Mouse (Mus musculus) testis, adult 2 months (tissue): ENCODE data around the gene Hpd.
A peak's percentile ranks its signal among the peaks of the same experiment; 100 is the strongest.

Experiments
- CTCF ChIP-seq: fragments of 200-500 bp; IDR thresholded peaks from 2 replicates; pipeline ENCODE4 v1.5.1; 2012; ENCODE audit warnings: low read depth, mild to moderate bottlenecking, inconsistent platforms, low read length, moderate library complexity; ENCODE audit not compliant: control insufficient read depth, insufficient read depth, insufficient replicate concordance
- POLR2A ChIP-seq: fragments of 200-500 bp; IDR thresholded peaks from 2 replicates; pipeline ENCODE4 v1.6.1; 2012; ENCODE audit warnings: low read depth, mild to moderate bottlenecking, inconsistent platforms, low read length, moderate library complexity; ENCODE audit not compliant: control insufficient read depth

DNA sequence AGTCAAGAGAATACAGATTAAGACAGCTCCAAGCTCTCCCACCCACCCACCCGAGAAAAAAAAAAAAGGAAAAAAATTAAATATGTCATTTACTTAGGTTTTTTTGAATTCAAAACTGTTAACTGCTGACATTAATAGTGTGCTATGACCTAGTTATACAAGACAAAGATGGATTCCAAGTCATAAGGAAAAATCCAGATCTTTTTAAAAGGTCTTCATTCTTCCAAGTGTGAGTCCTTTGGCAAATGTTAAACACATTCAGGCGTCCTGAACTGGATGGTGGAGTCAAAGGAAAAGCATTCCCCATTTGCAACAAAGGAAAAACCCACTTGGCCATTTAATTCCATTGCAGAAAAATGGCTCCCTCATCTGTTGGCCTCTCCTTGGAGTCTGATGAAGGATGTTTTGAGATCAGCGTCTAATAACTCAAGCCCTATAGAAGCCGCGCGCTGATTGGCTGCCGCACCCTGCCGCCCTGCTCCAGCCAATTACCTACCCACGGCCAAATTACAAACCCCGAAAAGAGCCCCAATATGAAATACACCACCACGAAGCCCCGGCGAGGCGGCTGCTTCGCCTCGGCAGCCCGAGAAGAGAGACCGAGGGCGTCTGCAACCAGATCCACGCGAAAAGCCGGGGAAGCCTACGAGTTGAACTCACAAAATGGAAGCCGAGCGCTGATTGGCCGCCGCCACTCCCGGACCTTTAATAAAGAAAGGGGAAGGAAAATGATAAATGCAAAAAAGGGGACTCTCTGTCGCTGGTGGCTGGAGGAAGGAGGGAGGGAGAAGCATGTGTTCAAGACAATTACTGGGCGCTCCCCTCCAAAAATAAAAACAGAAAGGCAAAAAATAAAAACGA, 41.6 kb downstream of the Hpd start:
- TF ChIP-seq CTCF (no peak), POLR2A (peak; percentile 40; the same call in 1 of the 2 replicates)
